Mouse (Mus musculus): ENCODE measurements around the gene Bnc2. TPM values are rescaled to one million over a fixed set of nuclear protein-coding genes. Genes with fewer than 3 reads are reported as not detected.

The Bnc2 gene
- polyA plus RNA-seq, 1 experiment from 2014 or later = 14.0 TPM

DNA sequence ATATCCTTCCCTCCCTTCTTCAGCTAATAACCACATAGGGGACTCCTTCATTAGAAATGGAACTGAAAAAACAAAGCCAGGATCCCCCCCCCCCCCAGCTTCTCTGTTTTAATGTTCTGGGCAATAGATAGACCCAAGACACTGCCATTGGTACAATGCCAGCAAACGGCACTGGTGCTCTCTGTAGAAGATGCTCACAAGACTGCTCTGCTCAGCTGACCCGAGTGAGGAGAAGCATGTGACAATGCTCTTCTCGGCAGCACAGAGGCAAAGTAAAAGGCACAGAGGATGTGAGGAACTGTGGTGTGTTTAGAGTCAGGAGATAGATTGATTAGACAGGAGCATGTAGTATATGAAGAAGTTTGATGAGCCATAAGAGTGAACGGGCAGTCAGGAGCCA lies 335.9 kb downstream of the Bnc2 start:
- H3K4me1 ChIP-seq (ENCODE audit: control insufficient read depth, insufficient read depth, low read length) = no peaks in the 10 kb centered on the region
- no peak overlapping the region for H3K4me2 ChIP-seq (replicated peaks; ENCODE audit: low read depth, low read length)
- H3K36me3 ChIP-seq (ENCODE audit: control insufficient read depth, insufficient read depth, low read length) = no peaks in the 10 kb centered on the region
- H3K27me3 ChIP-seq (ENCODE audit: control insufficient read depth, insufficient read depth, low read length) = no peaks in the 10 kb centered on the region
- H3K9me3 ChIP-seq (ENCODE audit: control insufficient read depth, low read length) = no peaks in the 10 kb centered on the region
- ATAC-seq (ENCODE audit: low FRiP score, low TSS enrichment) = no peak
- no peak overlapping the region for H3K27ac ChIP-seq (ENCODE audit: low read depth, low read length)
- H3K4me3 ChIP-seq (ENCODE audit: low read length) = no peak overlapping the region
- H3K9ac ChIP-seq (ENCODE audit: low read depth, low read length) = no peak overlapping the region
- 82% methylated on average over 4 of the region's 4 CpGs for WGBS

- no peak overlapping the region for H3K27ac ChIP-seq (ENCODE audit: low read depth, low read length)
- no peaks in the 10 kb centered on the region for H3K27me3 ChIP-seq (ENCODE audit: control insufficient read depth, insufficient read depth, low read length)
- H3K36me3 ChIP-seq (ENCODE audit: control insufficient read depth, insufficient read depth, low read length) = no peaks in the 10 kb centered on the region
- H3K9me3 ChIP-seq (ENCODE audit: control insufficient read depth, low read length) = no peaks in the 10 kb centered on the region
- H3K9ac ChIP-seq (ENCODE audit: low read depth, low read length) = no peak overlapping the region
- WGBS = 86% methylated on average over 9 of the region's 9 CpGs
- no peak for ATAC-seq (ENCODE audit: low FRiP score, low TSS enrichment)
- no peaks in the 10 kb centered on the region for H3K4me1 ChIP-seq (ENCODE audit: control insufficient read depth, insufficient read depth, low read length)
- H3K4me3 ChIP-seq (ENCODE audit: low read length) = no peak overlapping the region
- no peak overlapping the region for H3K4me2 ChIP-seq (replicated peaks; ENCODE audit: low read depth, low read length)
These were observed 343.1 kb downstream of the Bnc2 start for GRCm38 (mm10) chr4:84331995-84332394.

DNA sequence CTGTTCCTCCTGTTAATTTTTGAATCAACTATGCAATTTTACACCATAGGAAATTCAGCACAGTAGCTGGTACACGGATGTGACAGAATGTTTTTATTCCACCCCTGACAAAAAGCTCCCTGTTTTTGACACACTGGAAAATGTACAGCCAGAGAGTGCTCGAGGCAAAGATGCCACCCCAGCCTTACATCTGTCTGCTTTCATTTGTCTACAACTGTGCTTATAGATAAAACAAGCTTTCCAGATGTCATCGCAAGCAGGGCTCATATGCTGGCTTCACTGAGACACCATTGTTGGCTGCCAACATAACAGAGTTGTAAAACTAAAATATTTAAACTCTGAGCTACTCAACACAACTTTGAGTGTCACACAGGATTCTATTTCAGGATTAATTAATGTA lies 343.6 kb downstream of the Bnc2 start:
- no peaks in the 10 kb centered on the region for H3K36me3 ChIP-seq (ENCODE audit: control insufficient read depth, insufficient read depth, low read length)
- no peak overlapping the region for H3K9ac ChIP-seq (ENCODE audit: low read depth, low read length)
- no peak overlapping the region for H3K27ac ChIP-seq (ENCODE audit: low read depth, low read length)
- H3K27me3 ChIP-seq (ENCODE audit: control insufficient read depth, insufficient read depth, low read length) = no peaks in the 10 kb centered on the region
- H3K4me1 ChIP-seq (ENCODE audit: control insufficient read depth, insufficient read depth, low read length) = no peaks in the 10 kb centered on the region
- no peak for ATAC-seq (ENCODE audit: low FRiP score, low TSS enrichment)
- no peak overlapping the region for H3K4me2 ChIP-seq (replicated peaks; ENCODE audit: low read depth, low read length)
- WGBS = 70% methylated on average over 3 of the region's 3 CpGs
- no peaks in the 10 kb centered on the region for H3K9me3 ChIP-seq (ENCODE audit: control insufficient read depth, low read length)
- H3K4me3 ChIP-seq (ENCODE audit: low read length) = no peak overlapping the region

DNA sequence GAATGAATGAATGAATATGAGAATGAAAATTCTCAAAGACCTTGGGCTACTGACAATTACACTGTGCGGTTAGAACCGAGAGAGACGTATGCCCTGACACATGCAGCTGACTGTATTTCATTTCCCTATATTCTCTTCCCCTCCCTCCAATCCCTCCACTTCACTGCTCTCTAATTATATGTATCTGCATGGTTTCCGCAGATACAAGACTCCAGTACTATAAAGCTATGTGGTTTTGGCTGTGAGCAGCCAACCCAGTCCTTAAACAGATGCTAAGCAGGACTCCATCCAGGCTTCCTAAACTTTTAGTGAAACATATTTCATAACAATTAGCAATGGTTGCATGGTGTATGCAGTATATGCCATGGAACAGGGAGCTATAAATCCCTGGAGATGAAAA lies 344.6 kb downstream of the Bnc2 start:
- Histone ChIP-seq H3K4me1 (ENCODE audit: control insufficient read depth, insufficient read depth, low read length) (no peaks in the 10 kb centered on the region), H3K4me2 (replicated peaks; ENCODE audit: low read depth, low read length) (no peak overlapping the region), H3K9ac (ENCODE audit: low read depth, low read length) (no peak overlapping the region), H3K27ac (ENCODE audit: low read depth, low read length) (no peak overlapping the region), H3K9me3 (ENCODE audit: control insufficient read depth, low read length) (no peaks in the 10 kb centered on the region), H3K36me3 (ENCODE audit: control insufficient read depth, insufficient read depth, low read length) (no peaks in the 10 kb centered on the region), H3K27me3 (ENCODE audit: control insufficient read depth, insufficient read depth, low read length) (no peaks in the 10 kb centered on the region), H3K4me3 (ENCODE audit: low read length) (no peak overlapping the region)
- WGBS = 84% methylated on average over 4 of the region's 4 CpGs
- ATAC-seq (ENCODE audit: low FRiP score, low TSS enrichment) = no peak

- no peaks in the 10 kb centered on the region for H3K9me3 ChIP-seq (ENCODE audit: control insufficient read depth, low read length)
- H3K36me3 ChIP-seq (ENCODE audit: control insufficient read depth, insufficient read depth, low read length) = no peaks in the 10 kb centered on the region
- no peaks in the 10 kb centered on the region for H3K4me1 ChIP-seq (ENCODE audit: control insufficient read depth, insufficient read depth, low read length)
- no peaks in the 10 kb centered on the region for H3K27me3 ChIP-seq (ENCODE audit: control insufficient read depth, insufficient read depth, low read length)
- H3K27ac ChIP-seq (ENCODE audit: low read depth, low read length) = no peak overlapping the region
- H3K9ac ChIP-seq (ENCODE audit: low read depth, low read length) = no peak overlapping the region
- WGBS = 54% methylated on average over 5 of the region's 5 CpGs
- no peak for ATAC-seq (ENCODE audit: low FRiP score, low TSS enrichment)
- H3K4me2 ChIP-seq (replicated peaks; ENCODE audit: low read depth, low read length) = no peak overlapping the region
- H3K4me3 ChIP-seq (ENCODE audit: low read length) = no peak overlapping the region
These were observed 345.4 kb downstream of the Bnc2 start for GRCm38 (mm10) chr4:84329651-84330050.

- no peak overlapping the region for H3K4me2 ChIP-seq (replicated peaks; ENCODE audit: low read depth, low read length)
- H3K9ac ChIP-seq (ENCODE audit: low read depth, low read length) = no peak overlapping the region
- H3K9me3 ChIP-seq (ENCODE audit: control insufficient read depth, low read length) = no peaks in the 10 kb centered on the region
- no peaks in the 10 kb centered on the region for H3K4me1 ChIP-seq (ENCODE audit: control insufficient read depth, insufficient read depth, low read length)
- 91% methylated on average over 4 of the region's 4 CpGs for WGBS
- H3K27ac ChIP-seq (ENCODE audit: low read depth, low read length) = no peak overlapping the region
- no peaks in the 10 kb centered on the region for H3K36me3 ChIP-seq (ENCODE audit: control insufficient read depth, insufficient read depth, low read length)
- H3K27me3 ChIP-seq (ENCODE audit: control insufficient read depth, insufficient read depth, low read length) = no peaks in the 10 kb centered on the region
- no peak overlapping the region for H3K4me3 ChIP-seq (ENCODE audit: low read length)
- ATAC-seq (ENCODE audit: low FRiP score, low TSS enrichment) = no peak
These were observed 350.7 kb downstream of the Bnc2 start for GRCm38 (mm10) chr4:84324371-84324770.

- Histone ChIP-seq H3K9ac (ENCODE audit: low read depth, low read length) (no peak overlapping the region), H3K9me3 (ENCODE audit: control insufficient read depth, low read length) (no peaks in the 10 kb centered on the region), H3K4me2 (replicated peaks; ENCODE audit: low read depth, low read length) (no peak overlapping the region), H3K27ac (ENCODE audit: low read depth, low read length) (no peak overlapping the region), H3K4me3 (ENCODE audit: low read length) (no peak overlapping the region), H3K4me1 (ENCODE audit: control insufficient read depth, insufficient read depth, low read length) (no peaks in the 10 kb centered on the region), H3K27me3 (ENCODE audit: control insufficient read depth, insufficient read depth, low read length) (no peaks in the 10 kb centered on the region), H3K36me3 (ENCODE audit: control insufficient read depth, insufficient read depth, low read length) (no peaks in the 10 kb centered on the region)
- WGBS = 59% methylated on average over 2 of the region's 2 CpGs
- ATAC-seq (ENCODE audit: low FRiP score, low TSS enrichment) = no peak
These were observed 353.5 kb downstream of the Bnc2 start for GRCm38 (mm10) chr4:84321598-84321997.

GRCm38 (mm10) chr4:84317421-84317820 lies 357.7 kb downstream of the Bnc2 start:
- Histone ChIP-seq H3K9me3 (ENCODE audit: control insufficient read depth, low read length) (no peaks in the 10 kb centered on the region), H3K4me1 (ENCODE audit: control insufficient read depth, insufficient read depth, low read length) (no peaks in the 10 kb centered on the region), H3K36me3 (ENCODE audit: control insufficient read depth, insufficient read depth, low read length) (no peaks in the 10 kb centered on the region), H3K4me2 (replicated peaks; ENCODE audit: low read depth, low read length) (no peak overlapping the region), H3K27me3 (ENCODE audit: control insufficient read depth, insufficient read depth, low read length) (no peaks in the 10 kb centered on the region), H3K9ac (ENCODE audit: low read depth, low read length) (no peak overlapping the region), H3K27ac (ENCODE audit: low read depth, low read length) (no peak overlapping the region), H3K4me3 (ENCODE audit: low read length) (no peak overlapping the region)
- no peak for ATAC-seq (ENCODE audit: low FRiP score, low TSS enrichment)
- WGBS = 93% methylated on average over 3 of the region's 3 CpGs

DNA sequence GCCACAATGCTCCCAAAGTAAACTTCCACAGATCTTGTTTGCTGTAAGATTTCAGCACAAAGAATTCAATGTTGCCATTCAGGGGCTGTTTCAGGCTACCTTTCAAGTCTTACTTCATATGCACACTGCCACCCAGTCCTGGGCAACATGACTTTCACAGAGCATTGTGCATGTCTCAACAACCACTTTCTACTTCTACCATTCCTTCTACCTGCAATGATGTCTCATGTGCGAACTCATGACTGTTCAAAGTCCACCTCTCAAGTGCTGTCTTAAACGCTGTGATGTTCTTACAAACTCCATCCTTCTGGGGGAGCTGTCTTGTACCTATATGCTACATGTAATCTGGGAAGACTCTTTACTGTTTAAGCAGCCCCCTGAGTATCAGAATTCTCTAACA lies 363.7 kb downstream of the Bnc2 start:
- Histone ChIP-seq H3K9ac (ENCODE audit: low read depth, low read length) (no peak overlapping the region), H3K9me3 (ENCODE audit: control insufficient read depth, low read length) (no peaks in the 10 kb centered on the region), H3K27ac (ENCODE audit: low read depth, low read length) (no peak overlapping the region), H3K4me3 (ENCODE audit: low read length) (no peak overlapping the region), H3K36me3 (ENCODE audit: control insufficient read depth, insufficient read depth, low read length) (no peaks in the 10 kb centered on the region), H3K4me2 (replicated peaks; ENCODE audit: low read depth, low read length) (no peak overlapping the region), H3K27me3 (ENCODE audit: control insufficient read depth, insufficient read depth, low read length) (no peaks in the 10 kb centered on the region), H3K4me1 (ENCODE audit: control insufficient read depth, insufficient read depth, low read length) (no peaks in the 10 kb centered on the region)
- 78% methylated on average over 2 of the region's 2 CpGs for WGBS
- ATAC-seq (ENCODE audit: low FRiP score, low TSS enrichment) = no peak

DNA sequence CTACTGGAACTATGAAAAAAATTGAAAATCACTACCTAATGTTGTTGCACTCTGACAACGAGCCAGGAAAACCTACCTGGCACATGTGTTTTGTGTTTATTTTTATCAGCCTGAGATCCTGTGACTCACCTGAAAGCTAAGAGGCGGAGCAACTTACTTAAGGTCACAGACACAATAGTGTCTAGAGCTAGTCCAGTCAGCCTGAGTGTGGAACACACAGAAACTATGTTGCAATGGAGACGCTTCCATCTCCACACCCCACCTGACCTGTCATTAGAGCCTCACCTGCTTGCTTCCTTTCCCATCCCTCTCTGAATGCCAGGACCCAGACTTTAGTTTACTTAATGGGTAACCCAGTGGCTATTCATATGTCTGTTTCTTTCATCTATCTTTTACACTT lies 364.2 kb downstream of the Bnc2 start:
- H3K4me2 ChIP-seq (replicated peaks; ENCODE audit: low read depth, low read length) = no peak overlapping the region

More for the DNA sequence above, 364.2 kb downstream of the Bnc2 start:
- Histone ChIP-seq H3K36me3 (ENCODE audit: control insufficient read depth, insufficient read depth, low read length) (no peaks in the 10 kb centered on the region), H3K9me3 (ENCODE audit: control insufficient read depth, low read length) (no peaks in the 10 kb centered on the region), H3K4me1 (ENCODE audit: control insufficient read depth, insufficient read depth, low read length) (no peaks in the 10 kb centered on the region), H3K27me3 (ENCODE audit: control insufficient read depth, insufficient read depth, low read length) (no peaks in the 10 kb centered on the region), H3K4me3 (ENCODE audit: low read length) (no peak overlapping the region), H3K9ac (ENCODE audit: low read depth, low read length) (no peak overlapping the region), H3K27ac (ENCODE audit: low read depth, low read length) (no peak overlapping the region)
- ATAC-seq (ENCODE audit: low FRiP score, low TSS enrichment) = no peak
- 83% methylated on average over 3 of the region's 3 CpGs for WGBS

Measured in kidney, embryonic 14.5 days (tissue).